Mouse (Mus musculus): Measurements from ENCODE around the gene Mpv17l.

DNA sequence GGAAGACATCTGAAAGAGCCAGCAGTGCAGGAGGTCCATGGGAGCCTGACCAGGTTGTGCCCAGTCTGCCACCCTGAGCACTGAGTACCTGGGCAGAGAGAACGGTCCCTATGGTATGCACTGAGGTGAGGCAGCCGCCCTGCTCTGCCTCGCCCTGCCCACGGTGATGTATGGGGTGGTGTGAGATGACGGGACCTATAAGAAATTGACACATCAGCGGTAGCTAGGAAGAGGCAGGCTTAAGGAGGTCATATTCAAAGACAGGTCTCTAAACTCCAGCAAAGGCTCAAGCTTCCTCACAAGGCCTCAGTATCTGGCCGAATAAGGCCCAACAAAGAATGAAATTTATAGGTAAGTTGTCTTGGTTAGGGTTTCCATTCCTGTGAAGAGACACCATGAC lies 18.8 kb downstream of the Mpv17l start:
- TF ChIP-seq GATA1 (IDR thresholded peaks at IDR 0.05; ENCODE audit: borderline replicate concordance, low read length) = no peak
- TF ChIP-seq FLI1 (IDR thresholded peaks at IDR 0.05; ENCODE audit: low read length) = no peak

Data from megakaryocyte, embryonic 14.5 days (primary cell).